In the genomic region with DNA sequence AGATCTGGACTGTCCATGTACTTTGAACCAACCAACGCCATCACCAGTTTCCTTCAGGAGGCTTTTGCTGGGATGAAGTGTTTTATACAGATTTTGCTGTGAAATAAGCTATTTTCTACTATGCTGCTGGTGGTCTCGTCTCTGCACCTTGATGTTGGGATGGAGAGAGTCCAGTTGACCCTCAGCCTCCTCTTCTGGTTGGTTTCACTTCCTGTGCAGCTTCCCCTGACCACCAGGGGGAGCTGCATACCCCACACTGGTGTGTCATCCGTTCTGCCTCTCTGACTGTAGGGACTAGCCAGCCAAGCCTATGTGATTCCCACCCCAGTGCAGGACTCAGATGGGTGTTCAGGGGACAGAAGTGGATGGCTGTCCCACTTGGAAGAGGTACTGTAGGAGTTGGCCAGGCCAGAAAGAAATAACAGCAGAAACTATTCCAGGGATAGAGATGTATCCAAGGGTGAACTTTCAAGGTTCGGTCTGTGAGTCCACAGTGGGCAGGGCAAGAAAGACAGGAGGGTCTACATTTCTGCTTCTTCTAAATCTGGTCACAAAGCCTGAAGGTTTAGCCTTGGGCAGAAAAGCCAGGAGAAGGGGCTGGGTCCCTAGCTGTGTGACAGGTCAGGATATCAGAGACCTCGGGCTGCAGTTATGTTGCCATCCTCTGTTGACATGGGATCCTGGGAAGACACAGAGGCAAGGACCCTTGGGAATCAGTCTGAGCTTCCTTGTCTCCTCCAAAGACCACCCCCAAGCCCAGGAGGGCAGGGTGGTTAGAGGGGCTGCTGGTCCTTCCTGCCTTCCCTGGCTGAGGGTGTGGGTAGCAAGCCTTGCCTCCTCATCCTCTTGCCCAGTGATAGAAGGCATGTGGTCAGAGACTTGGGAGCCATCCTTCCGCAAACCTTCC, we compare ENCODE assay signal across 8 mouse cellular contexts. TPM values are rescaled to one million over a fixed set of nuclear protein-coding genes. Genes with fewer than 3 reads are reported as not detected.
A peak's percentile ranks its signal among the peaks of the same experiment; 100 is the strongest.
DNase-seq lines count a peak whose midpoint lies in the region; ATAC-seq and TF ChIP-seq lines count a peak whose summit lies in the region.
"Had no signal": no experiment of that assay in that cellular context is flagged by ENCODE, and none has a peak within 500 bp of the region (broad histone marks: within the 10 kb centered on the region; RNA-seq: fewer than 3 reads in every experiment).

No protein-coding gene starts in this region.

- no peaks in the 10 kb centered on the region for H3K4me1 ChIP-seq in midbrain, embryonic 14.5 days (ENCODE audit: control insufficient read depth, insufficient read depth, low read length)
- no peaks in the 10 kb centered on the region for H3K4me1 ChIP-seq in midbrain, embryonic 16.5 days (ENCODE audit: control insufficient read depth, insufficient read depth, low read length)
- no peaks in the 10 kb centered on the region for H3K4me1 ChIP-seq in lung, embryonic 14.5 days (ENCODE audit: insufficient read depth)
- H3K4me1 ChIP-seq in spleen, adult 2 months (ENCODE audit: control insufficient read depth, insufficient read depth, insufficient read length): peaks cover 21% of the 10 kb centered on the region; the same call in 1 of the 2 replicates
- H3K4me1 ChIP-seq: neural tube, embryonic 13.5 days had no signal

- H3K36me3 ChIP-seq in midbrain, embryonic 14.5 days (ENCODE audit: control insufficient read depth, insufficient read depth, low read length): no peaks in the 10 kb centered on the region
- no peaks in the 10 kb centered on the region for H3K36me3 ChIP-seq in midbrain, embryonic 16.5 days (ENCODE audit: control insufficient read depth, insufficient read depth, low read length)
- H3K36me3 ChIP-seq in lung, embryonic 14.5 days (ENCODE audit: insufficient read depth): no peaks in the 10 kb centered on the region
- H3K36me3 ChIP-seq in spleen, adult 2 months (ENCODE audit: control insufficient read depth, insufficient read depth, low read length): peaks cover 10% of the 10 kb centered on the region
- H3K36me3 ChIP-seq: neural tube, embryonic 13.5 days had no signal

- WGBS in midbrain, embryonic 14.5 days: 73% methylated on average over 6 of the region's 6 CpGs
- 67% methylated on average over 6 of the region's 6 CpGs for WGBS in midbrain, embryonic 16.5 days
- 69% methylated on average over 6 of the region's 6 CpGs for WGBS in lung, embryonic 14.5 days
- WGBS in spleen, adult 2 months: 57% methylated on average over 6 of the region's 6 CpGs

- no peaks in the 10 kb centered on the region for H3K9me3 ChIP-seq in midbrain, embryonic 14.5 days (ENCODE audit: control insufficient read depth, low read length)
- no peaks in the 10 kb centered on the region for H3K9me3 ChIP-seq in midbrain, embryonic 16.5 days (replicated peaks; ENCODE audit: control insufficient read depth, low read length, poor library complexity, severe bottlenecking)
- H3K9me3 ChIP-seq in lung, embryonic 14.5 days (ENCODE audit: low read depth, low read length): no peaks in the 10 kb centered on the region
- H3K9me3 ChIP-seq: neural tube, embryonic 13.5 days had no signal

- no peak for ATAC-seq in midbrain, embryonic 14.5 days (ENCODE audit: low FRiP score, low TSS enrichment)
- no peak for ATAC-seq in midbrain, embryonic 16.5 days
- no peak for ATAC-seq in lung, embryonic 14.5 days (ENCODE audit: insufficient read depth)

- H3K9ac ChIP-seq in midbrain, embryonic 14.5 days (replicated peaks; ENCODE audit: low read length): no peak overlapping the region
- no peak overlapping the region for H3K9ac ChIP-seq in midbrain, embryonic 16.5 days (ENCODE audit: low read depth, low read length)
- no peak overlapping the region for H3K9ac ChIP-seq in lung, embryonic 14.5 days
- H3K9ac ChIP-seq: neural tube, embryonic 13.5 days had no signal

- no peak; the same call in 1 of the 2 replicates for TF ChIP-seq POLR2A in spleen, adult 2 months (IDR thresholded peaks at IDR 0.05; ENCODE audit: low read depth, low read length)

- H3K27me3 ChIP-seq in midbrain, embryonic 14.5 days (ENCODE audit: control insufficient read depth, insufficient read depth, low read length): no peaks in the 10 kb centered on the region
- H3K27me3 ChIP-seq in midbrain, embryonic 16.5 days (ENCODE audit: control insufficient read depth, insufficient read depth, low read depth, low read length): no peaks in the 10 kb centered on the region
- H3K27me3 ChIP-seq in lung, embryonic 14.5 days (ENCODE audit: insufficient read depth, low read length): no peaks in the 10 kb centered on the region
- no peaks in the 10 kb centered on the region for H3K27me3 ChIP-seq in spleen, adult 2 months (ENCODE audit: control insufficient read depth, insufficient read depth, low read length)
- H3K27me3 ChIP-seq: neural tube, embryonic 13.5 days had no signal

- no peak overlapping the region for H3K4me2 ChIP-seq in midbrain, embryonic 14.5 days (ENCODE audit: low read length)
- no peak overlapping the region for H3K4me2 ChIP-seq in midbrain, embryonic 16.5 days (ENCODE audit: low read length)
- H3K4me2 ChIP-seq in lung, embryonic 14.5 days: no peak overlapping the region
- H3K4me2 ChIP-seq: neural tube, embryonic 13.5 days had no signal

- peak; percentile 76 for TF ChIP-seq CTCF in lung, embryonic 14.5 days (IDR thresholded peaks at IDR 0.05; ENCODE audit: low read depth)
- TF ChIP-seq CTCF in spleen, adult 2 months (IDR thresholded peaks at IDR 0.05; ENCODE audit: extremely low read depth, insufficient read depth, insufficient read length, insufficient replicate concordance): peak; percentile 92; the same call in 1 of the 2 replicates

- H3K4me3 ChIP-seq in midbrain, embryonic 14.5 days (replicated peaks; ENCODE audit: low read depth, low read length): no peak overlapping the region
- H3K4me3 ChIP-seq in midbrain, embryonic 16.5 days (ENCODE audit: low read depth, low read length): no peak overlapping the region
- H3K4me3 ChIP-seq in lung, embryonic 14.5 days (ENCODE audit: low read depth, low read length): no peak overlapping the region
- H3K4me3 ChIP-seq in spleen, adult 2 months (ENCODE audit: extremely low read depth, insufficient read depth, insufficient read length): peak overlapping the region; percentile 80
- H3K4me3 ChIP-seq: neural tube, embryonic 13.5 days had no signal

- peak; percentile 36 for DNase-seq in midbrain, embryonic 14.5 days
- DNase-seq in NIH3T3 (ENCODE audit: low read depth): peak; percentile 75
- peak; percentile 34 for DNase-seq in c-Kit-negative CD71-positive TER-119-positive erythroid progenitor cells, embryonic 14.5 days (ENCODE audit: low read depth, low spot score)
- peak; percentile 91 for DNase-seq in induced T-regulatory cell, adult 2 months (ENCODE audit: low read depth)
- peak; percentile 63 for DNase-seq in lung, embryonic 14.5 days
- peak in 1 of 2 experiments; percentile 81 for DNase-seq in spleen, adult 2 months (ENCODE audit: low read depth in 1 of 2, low spot score in 2 of 2)

- no peak overlapping the region for H3K27ac ChIP-seq in midbrain, embryonic 14.5 days (replicated peaks; ENCODE audit: low read depth, low read length)
- no peak overlapping the region for H3K27ac ChIP-seq in midbrain, embryonic 16.5 days (ENCODE audit: low read length)
- H3K27ac ChIP-seq in lung, embryonic 14.5 days (ENCODE audit: low read depth): no peak overlapping the region
- peak overlapping the region; percentile 94 for H3K27ac ChIP-seq in spleen, adult 2 months (ENCODE audit: insufficient read depth, low read length)
- H3K27ac ChIP-seq: neural tube, embryonic 13.5 days had no signal

RNA-seq across cellular contexts. Expression of a gene that starts 2.2 kb away (rescaled TPM):
- 1.8 and 4.5 TPM in 2 replicates for polyA plus RNA-seq in midbrain, embryonic 14.5 days (2014; fragmentation: Nextera tagmentation; extraction: Ambion mirVana)
- 0.92 and 2.1 TPM in 2 replicates for polyA plus RNA-seq in midbrain, embryonic 16.5 days (2015; fragmentation: Nextera tagmentation; extraction: Ambion mirVana)
- 13.1 and 14.2 TPM in 2 replicates for polyA plus RNA-seq in lung, embryonic 14.5 days (2014; fragmentation: Nextera tagmentation; extraction: Ambion mirVana)
- polyA plus RNA-seq in spleen, adult 2 months (2012; rRNA removed): 400 and 461 TPM in 2 replicates

RNA-seq across cellular contexts. Expression of a gene that starts 9.7 kb away (rescaled TPM):
- polyA plus RNA-seq in midbrain, embryonic 14.5 days (2014; fragmentation: Nextera tagmentation; extraction: Ambion mirVana): 11.7 and 13.6 TPM in 2 replicates
- polyA plus RNA-seq in midbrain, embryonic 16.5 days (2015; fragmentation: Nextera tagmentation; extraction: Ambion mirVana): 18.4 and 19.0 TPM in 2 replicates
- 6.8 and 7.8 TPM in 2 replicates for polyA plus RNA-seq in lung, embryonic 14.5 days (2014; fragmentation: Nextera tagmentation; extraction: Ambion mirVana)
- 33.7 and 43.0 TPM in 2 replicates for polyA plus RNA-seq in spleen, adult 2 months (2012; rRNA removed)

RNA-seq across cellular contexts. Expression of a gene that starts 32.0 kb away (rescaled TPM):
- 1.8 and 2.3 TPM in 2 replicates for polyA plus RNA-seq in midbrain, embryonic 14.5 days (2014; fragmentation: Nextera tagmentation; extraction: Ambion mirVana)
- 3.8 and 6.6 TPM in 2 replicates for polyA plus RNA-seq in midbrain, embryonic 16.5 days (2015; fragmentation: Nextera tagmentation; extraction: Ambion mirVana)
- 2.9 and 4.0 TPM in 2 replicates for polyA plus RNA-seq in lung, embryonic 14.5 days (2014; fragmentation: Nextera tagmentation; extraction: Ambion mirVana)
- polyA plus RNA-seq in spleen, adult 2 months (2012; rRNA removed): 4.3 and 5.3 TPM in 2 replicates

RNA-seq across cellular contexts. Expression of a gene that starts 36.0 kb away (rescaled TPM):
- polyA plus RNA-seq in midbrain, embryonic 14.5 days (2014; fragmentation: Nextera tagmentation; extraction: Ambion mirVana): 376 and 460 TPM in 2 replicates
- polyA plus RNA-seq in midbrain, embryonic 16.5 days (2015; fragmentation: Nextera tagmentation; extraction: Ambion mirVana): 421 and 430 TPM in 2 replicates
- 384 and 400 TPM in 2 replicates for polyA plus RNA-seq in lung, embryonic 14.5 days (2014; fragmentation: Nextera tagmentation; extraction: Ambion mirVana)
- polyA plus RNA-seq in spleen, adult 2 months (2012; rRNA removed): 1,465 and 2,211 TPM in 2 replicates

RNA-seq across cellular contexts. Expression of a gene that starts 39.0 kb away (rescaled TPM):
- polyA plus RNA-seq in midbrain, embryonic 14.5 days (2014; fragmentation: Nextera tagmentation; extraction: Ambion mirVana): not detected in 2 replicates
- not detected in 2 replicates for polyA plus RNA-seq in midbrain, embryonic 16.5 days (2015; fragmentation: Nextera tagmentation; extraction: Ambion mirVana)
- not detected in 2 replicates for polyA plus RNA-seq in lung, embryonic 14.5 days (2014; fragmentation: Nextera tagmentation; extraction: Ambion mirVana)
- polyA plus RNA-seq in spleen, adult 2 months (2012; rRNA removed): 3.6 and 3.8 TPM in 2 replicates
- polyA plus RNA-seq: neural tube, embryonic 13.5 days had no signal

Comparison
In these comparisons a context has a peak if more than half of its experiments do, and no peak if none do; other contexts are left out.
1. RNA of a gene that starts 2.2 kb away (polyA plus RNA-seq): 400 to 461 TPM in spleen, adult 2 months; 13.1 to 14.2 TPM in lung, embryonic 14.5 days, 1.8 to 4.5 TPM in midbrain, embryonic 14.5 days and 0.92 to 2.1 TPM in midbrain, embryonic 16.5 days; every median in the first group is over 10 times any median in the second.